Mouse (Mus musculus): ENCODE data around the gene Naa60.
"Not testable (repeated sequence)": the region's sequence is repeated elsewhere in the genome, so short reads cannot be mapped to it uniquely, and the experiment has no call there.

GRCm38 (mm10) chr16:3851301-3851700, 20.9 kb upstream of the Naa60 start:
- TF ChIP-seq MYOG (IDR thresholded peaks at IDR 0.05; ENCODE audit: control insufficient read depth in 1 of 3, insufficient read depth in 1 of 3, insufficient read length in 2 of 3, low read depth in 2 of 3); MAX (IDR thresholded peaks at IDR 0.05; ENCODE audit: low read depth); POLR2A (IDR thresholded peaks at IDR 0.05; ENCODE audit: insufficient read length, low read depth); E2F4 (IDR thresholded peaks at IDR 0.05; ENCODE audit: insufficient read depth); REST (IDR thresholded peaks at IDR 0.05; ENCODE audit: insufficient read depth, insufficient read length); TCF12 (IDR thresholded peaks at IDR 0.05; ENCODE audit: insufficient read depth, poor library complexity, severe bottlenecking); POLR2AphosphoS2 (IDR thresholded peaks at IDR 0.05; ENCODE audit: insufficient read length, low read depth); USF1 (IDR thresholded peaks at IDR 0.05; ENCODE audit: low read depth): not testable (repeated sequence)
